15 mouse cellular contexts compared by ENCODE assay signal in genomic region chr14:60427896-60428295, GRCm38 (mm10). TPM values are rescaled to one million over a fixed set of nuclear protein-coding genes. Genes with fewer than 3 reads are reported as not detected.
DNase-seq lines count a peak whose midpoint lies in the region; ATAC-seq and TF ChIP-seq lines count a peak whose summit lies in the region.
"Had no signal": no experiment of that assay in that cellular context is flagged by ENCODE, and none has a peak within 500 bp of the region (broad histone marks: within the 10 kb centered on the region; RNA-seq: fewer than 3 reads in every experiment).

No protein-coding gene starts in this region.

- H3K36me3 ChIP-seq in heart, postnatal 0 days (replicated peaks; ENCODE audit: control insufficient read depth, insufficient read depth, low read length) = no peaks in the 10 kb centered on the region
- H3K36me3 ChIP-seq in neural tube, embryonic 13.5 days = no peaks in the 10 kb centered on the region
- no peaks in the 10 kb centered on the region for H3K36me3 ChIP-seq in hindbrain, embryonic 15.5 days
- H3K36me3 ChIP-seq: embryonic facial prominence, embryonic 10.5 days; midbrain, embryonic 12.5 days had no signal

- peaks cover 7% of the 10 kb centered on the region; the same call in 1 of the 2 replicates for H3K4me1 ChIP-seq in heart, postnatal 0 days (ENCODE audit: control insufficient read depth, insufficient read depth)
- H3K4me1 ChIP-seq in neural tube, embryonic 13.5 days (replicated peaks) = peaks cover 24% of the 10 kb centered on the region
- H3K4me1 ChIP-seq in hindbrain, embryonic 15.5 days (replicated peaks) = peaks cover 19% of the 10 kb centered on the region

- no peak overlapping the region for H3K27ac ChIP-seq in heart, postnatal 0 days (ENCODE audit: low read depth)
- H3K27ac ChIP-seq in neural tube, embryonic 13.5 days (replicated peaks) = 0 out of 2 replicates have a peak overlapping the region, but pooled peaks have one; percentile 1
- no peak overlapping the region for H3K27ac ChIP-seq in hindbrain, embryonic 15.5 days (replicated peaks)
- H3K27ac ChIP-seq: embryonic facial prominence, embryonic 10.5 days; midbrain, embryonic 12.5 days had no signal

- no peak for TF ChIP-seq CTCF in heart, postnatal 0 days (IDR thresholded peaks at IDR 0.05; ENCODE audit: low read depth)

- peak; percentile 25 for DNase-seq in heart, postnatal 0 days (ENCODE audit: low spot score)
- no peak for DNase-seq in heart, adult 9 months (ENCODE audit: low spot score in 2 of 2)
- no peak for DNase-seq in neural tube, embryonic 10.5 days (ENCODE audit: extremely low spot score, low spot score)
- DNase-seq in right cerebral cortex, postnatal 4 days = no peak
- no peak for DNase-seq in left cerebral cortex, adult 11 months (ENCODE audit: low spot score)
- DNase-seq: adrenal gland, postnatal 25 days; kidney, postnatal 10 days; right cerebral cortex, adult 18-20 months had no signal

- no peak for TF ChIP-seq EP300 in heart, postnatal 0 days (IDR thresholded peaks at IDR 0.05; ENCODE audit: low read depth)

- 0 out of 2 replicates have a peak, but pooled peaks have one; percentile 36 for ATAC-seq in heart, postnatal 0 days (ENCODE audit: insufficient read depth, low read depth)
- ATAC-seq in neural tube, embryonic 13.5 days (ENCODE audit: low read depth) = no peak
- ATAC-seq in hindbrain, embryonic 15.5 days (ENCODE audit: low FRiP score, low read depth) = peak; percentile 52; the same call in 1 of the 2 replicates
- ATAC-seq: activated CD4-positive, CD25-positive, alpha-beta regulatory T cell, adult 4 months; intestine, embryonic 16.5 days had no signal

- no peaks in the 10 kb centered on the region for H3K9me3 ChIP-seq in heart, postnatal 0 days (replicated peaks; ENCODE audit: control insufficient read depth, low read length)
- no peaks in the 10 kb centered on the region for H3K9me3 ChIP-seq in neural tube, embryonic 13.5 days
- no peaks in the 10 kb centered on the region for H3K9me3 ChIP-seq in hindbrain, embryonic 15.5 days
- H3K9me3 ChIP-seq: embryonic facial prominence, embryonic 10.5 days; midbrain, embryonic 12.5 days had no signal

- no peak overlapping the region for H3K4me3 ChIP-seq in heart, postnatal 0 days (ENCODE audit: low read depth, low read length)
- H3K4me3 ChIP-seq in neural tube, embryonic 13.5 days = no peak overlapping the region
- H3K4me3 ChIP-seq in hindbrain, embryonic 15.5 days = no peak overlapping the region
- H3K4me3 ChIP-seq: embryonic facial prominence, embryonic 10.5 days; midbrain, embryonic 12.5 days had no signal

- WGBS in heart, postnatal 0 days = 4% methylated on average over 3 of the region's 3 CpGs
- 58% methylated on average over 3 of the region's 3 CpGs for WGBS in neural tube, embryonic 13.5 days
- 53% methylated on average over 3 of the region's 3 CpGs for WGBS in hindbrain, embryonic 15.5 days

- no peaks in the 10 kb centered on the region for H3K27me3 ChIP-seq in heart, postnatal 0 days (ENCODE audit: control insufficient read depth, insufficient read depth, low read length)
- no peaks in the 10 kb centered on the region for H3K27me3 ChIP-seq in neural tube, embryonic 13.5 days
- H3K27me3 ChIP-seq in hindbrain, embryonic 15.5 days = no peaks in the 10 kb centered on the region

- peak overlapping the region; percentile 30; the same call in 1 of the 2 replicates for H3K4me2 ChIP-seq in heart, postnatal 0 days (ENCODE audit: low read depth, low read length)
- H3K4me2 ChIP-seq in neural tube, embryonic 13.5 days = no peak overlapping the region
- H3K4me2 ChIP-seq in hindbrain, embryonic 15.5 days = no peak overlapping the region
- H3K4me2 ChIP-seq: midbrain, embryonic 12.5 days had no signal

- H3K9ac ChIP-seq in heart, postnatal 0 days (replicated peaks; ENCODE audit: low read depth, low read length) = no peak overlapping the region
- no peak overlapping the region for H3K9ac ChIP-seq in neural tube, embryonic 13.5 days
- no peak overlapping the region for H3K9ac ChIP-seq in hindbrain, embryonic 15.5 days
- H3K9ac ChIP-seq: midbrain, embryonic 12.5 days had no signal

RNA-seq across cellular contexts. Expression of gene Amer2, which starts 54.8 kb away (rescaled TPM):
- 0.12 TPM in 1 of 2 replicates, not detected in the other for total RNA-seq in heart, postnatal 0 days (2014; rRNA removed; ENCODE audit: low replicate concordance)
- 0.10 and 0.15 TPM in 2 replicates for polyA plus RNA-seq in heart, postnatal 0 days (2015; fragmentation: Nextera tagmentation; extraction: Ambion mirVana)
- polyA plus RNA-seq in neural tube, embryonic 13.5 days (2015; fragmentation: Nextera tagmentation; extraction: Ambion mirVana) = 26.7 and 28.5 TPM in 2 replicates
- polyA plus RNA-seq in hindbrain, embryonic 15.5 days (2015; fragmentation: Nextera tagmentation; extraction: Ambion mirVana) = 29.9 and 33.9 TPM in 2 replicates
- total RNA-seq: CH12.LX had no signal
- polyA plus RNA-seq: activated CD4-positive, CD25-positive, alpha-beta regulatory T cell, adult 4 months had no signal

Comparison
In these comparisons a context has a peak if more than half of its experiments do, and no peak if none do; other contexts are left out.
1. RNA of gene Amer2, which starts 54.8 kb away (polyA plus RNA-seq): 29.9 to 33.9 TPM in hindbrain, embryonic 15.5 days and 26.7 to 28.5 TPM in neural tube, embryonic 13.5 days; 0.10 to 0.15 TPM in heart, postnatal 0 days; every median in the first group is over 10 times any median in the second.